8 mouse cellular contexts compared by ENCODE assay signal in the genomic region with DNA sequence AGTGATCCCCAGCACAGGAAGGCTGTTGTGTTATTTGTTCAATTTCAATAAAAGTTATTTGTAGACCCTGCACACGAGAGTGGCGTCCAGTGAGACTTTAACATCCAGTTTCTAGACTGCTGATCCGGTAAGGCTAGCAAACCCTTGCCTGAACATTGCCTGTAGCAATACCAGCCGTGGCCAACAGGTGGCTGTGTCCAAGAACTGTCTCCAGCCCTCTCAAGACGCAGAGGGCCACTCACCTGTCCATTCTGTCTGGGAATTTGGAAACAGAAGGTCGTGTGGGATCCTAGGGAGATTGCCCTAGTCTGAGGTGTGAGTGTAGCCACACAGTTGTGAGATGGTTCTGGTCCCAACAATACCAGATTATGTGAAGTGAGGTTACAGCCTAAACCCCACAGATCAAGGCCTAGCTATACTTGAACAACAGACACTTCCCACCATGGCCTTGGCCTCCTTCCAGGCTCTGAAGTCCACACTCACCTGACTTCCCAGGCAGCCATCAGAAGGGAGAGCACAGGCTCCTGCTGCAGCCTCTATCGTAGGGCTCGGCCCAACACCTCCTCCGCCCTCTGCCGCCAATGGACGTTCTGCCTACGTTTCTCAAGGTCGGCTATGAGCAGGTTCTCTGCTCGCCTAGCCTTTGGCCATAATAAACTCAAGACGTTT. TPM values are rescaled to one million over a fixed set of nuclear protein-coding genes. Genes with fewer than 3 reads are reported as not detected.
A peak's percentile ranks its signal among the peaks of the same experiment; 100 is the strongest.
DNase-seq lines count a peak whose midpoint lies in the region; ATAC-seq lines count a peak whose summit lies in the region.

No protein-coding gene starts in this region.

- peak; percentile 74 for DNase-seq in urinary bladder, adult 2 months (ENCODE audit: low spot score)
- DNase-seq in urinary bladder, postnatal 10 days (ENCODE audit: low spot score): no peak
- DNase-seq in cerebellum, postnatal 14 days: peak; percentile 89 to 93
- peak; percentile 86 to 93 for DNase-seq in heart, adult 18-20 months
- peak; percentile 90 for DNase-seq in urinary bladder, postnatal 14 days (ENCODE audit: low spot score)

- WGBS in kidney, embryonic 14.5 days: 57% methylated on average over 15 of the region's 15 CpGs
- WGBS in liver, embryonic 15.5 days (ENCODE audit: insufficient replicate concordance): 47% methylated on average over 15 of the region's 15 CpGs

- no peak overlapping the region for H3K9ac ChIP-seq in kidney, embryonic 14.5 days (ENCODE audit: low read depth, low read length)
- no peak overlapping the region for H3K9ac ChIP-seq in liver, embryonic 15.5 days

- H3K27me3 ChIP-seq in kidney, embryonic 14.5 days (ENCODE audit: control insufficient read depth, insufficient read depth, low read length): no peaks in the 10 kb centered on the region
- no peaks in the 10 kb centered on the region for H3K27me3 ChIP-seq in liver, embryonic 15.5 days

- peak overlapping the region; percentile 83; the same call in 1 of the 2 replicates for H3K4me2 ChIP-seq in kidney, embryonic 14.5 days (replicated peaks; ENCODE audit: low read depth, low read length)
- H3K4me2 ChIP-seq in liver, embryonic 15.5 days: peak overlapping the region; percentile 89

- peak overlapping the region; percentile 77; the same call in 1 of the 2 replicates for H3K27ac ChIP-seq in kidney, embryonic 14.5 days (ENCODE audit: low read depth, low read length)
- H3K27ac ChIP-seq in liver, embryonic 15.5 days (replicated peaks): peak overlapping the region; percentile 96

- H3K4me3 ChIP-seq in kidney, embryonic 14.5 days (ENCODE audit: low read length): no peak overlapping the region
- H3K4me3 ChIP-seq in liver, embryonic 15.5 days (replicated peaks): no peak overlapping the region

- ATAC-seq in kidney, embryonic 14.5 days (ENCODE audit: low FRiP score, low TSS enrichment): no peak
- ATAC-seq in liver, embryonic 15.5 days (ENCODE audit: insufficient read depth): no peak
- peak; percentile 38; the same call in 1 of the 2 replicates for ATAC-seq in neutrophil, adult 5-6 weeks (ENCODE audit: extremely low read depth, insufficient number of reproducible peaks, low FRiP score, poor library complexity, severe bottlenecking)

- H3K4me1 ChIP-seq in kidney, embryonic 14.5 days (ENCODE audit: control insufficient read depth, insufficient read depth, low read length): peaks cover 29% of the 10 kb centered on the region
- peaks cover 86% of the 10 kb centered on the region for H3K4me1 ChIP-seq in liver, embryonic 15.5 days (replicated peaks)

- peaks cover 34% of the 10 kb centered on the region for H3K36me3 ChIP-seq in kidney, embryonic 14.5 days (ENCODE audit: control insufficient read depth, insufficient read depth, low read length)
- peaks cover 32% of the 10 kb centered on the region for H3K36me3 ChIP-seq in liver, embryonic 15.5 days (replicated peaks)

- H3K9me3 ChIP-seq in kidney, embryonic 14.5 days (ENCODE audit: control insufficient read depth, low read length): no peaks in the 10 kb centered on the region
- H3K9me3 ChIP-seq in liver, embryonic 15.5 days (replicated peaks): no peaks in the 10 kb centered on the region

RNA-seq across cellular contexts. Expression of a gene that starts 1.6 kb away (rescaled TPM):
- 24.0 and 35.6 TPM in 2 replicates for polyA plus RNA-seq in urinary bladder, adult 2 months (2012; rRNA removed)
- 10 to 100 TPM; 31.4 to 40.0 TPM for total RNA-seq in heart, adult 18-20 months (2021)
- polyA plus RNA-seq in kidney, embryonic 14.5 days (2014; fragmentation: Nextera tagmentation; extraction: Ambion mirVana): 135 and 136 TPM in 2 replicates
- 48.8 and 56.3 TPM in 2 replicates for polyA plus RNA-seq in liver, embryonic 15.5 days (2015; fragmentation: Nextera tagmentation; extraction: Ambion mirVana)
- total RNA-seq in neutrophil, adult 5-6 weeks (2017): 0.93 and 1.1 TPM in 2 replicates

RNA-seq across cellular contexts. Expression of a gene that starts 3.1 kb away (rescaled TPM):
- 43.9 and 50.6 TPM in 2 replicates for polyA plus RNA-seq in urinary bladder, adult 2 months (2012; rRNA removed)
- total RNA-seq in heart, adult 18-20 months (2021): 10 to 100 TPM; 38.3 to 40.9 TPM
- polyA plus RNA-seq in kidney, embryonic 14.5 days (2014; fragmentation: Nextera tagmentation; extraction: Ambion mirVana): 39.0 and 45.9 TPM in 2 replicates
- 34.1 and 36.1 TPM in 2 replicates for polyA plus RNA-seq in liver, embryonic 15.5 days (2015; fragmentation: Nextera tagmentation; extraction: Ambion mirVana)
- 20.4 and 23.9 TPM in 2 replicates for total RNA-seq in neutrophil, adult 5-6 weeks (2017)

RNA-seq across cellular contexts. Expression of a gene that starts 10.6 kb away (rescaled TPM):
- 16.8 and 24.9 TPM in 2 replicates for polyA plus RNA-seq in urinary bladder, adult 2 months (2012; rRNA removed)
- total RNA-seq in heart, adult 18-20 months (2021): 1 to 10 TPM; 3.4 to 5.1 TPM
- 6.8 and 7.3 TPM in 2 replicates for polyA plus RNA-seq in kidney, embryonic 14.5 days (2014; fragmentation: Nextera tagmentation; extraction: Ambion mirVana)
- polyA plus RNA-seq in liver, embryonic 15.5 days (2015; fragmentation: Nextera tagmentation; extraction: Ambion mirVana): 3.2 and 4.2 TPM in 2 replicates
- 2.6 and 2.8 TPM in 2 replicates for total RNA-seq in neutrophil, adult 5-6 weeks (2017)

RNA-seq across cellular contexts. Expression of a gene that starts 12.5 kb away (rescaled TPM):
- 24.6 and 37.3 TPM in 2 replicates for polyA plus RNA-seq in urinary bladder, adult 2 months (2012; rRNA removed)
- 10 to 100 TPM; 16.1 to 20.1 TPM for total RNA-seq in heart, adult 18-20 months (2021)
- polyA plus RNA-seq in kidney, embryonic 14.5 days (2014; fragmentation: Nextera tagmentation; extraction: Ambion mirVana): 16.0 and 18.4 TPM in 2 replicates
- polyA plus RNA-seq in liver, embryonic 15.5 days (2015; fragmentation: Nextera tagmentation; extraction: Ambion mirVana): 12.3 and 12.8 TPM in 2 replicates
- 8.0 and 8.7 TPM in 2 replicates for total RNA-seq in neutrophil, adult 5-6 weeks (2017)

RNA-seq across cellular contexts. Expression of a gene that starts 14.4 kb away (rescaled TPM):
- 0.50 and 0.52 TPM in 2 replicates for polyA plus RNA-seq in urinary bladder, adult 2 months (2012; rRNA removed)
- total RNA-seq in heart, adult 18-20 months (2021): under 1 TPM; 0.28 to 0.37 TPM
- 0.84 and 1.5 TPM in 2 replicates for polyA plus RNA-seq in kidney, embryonic 14.5 days (2014; fragmentation: Nextera tagmentation; extraction: Ambion mirVana)
- polyA plus RNA-seq in liver, embryonic 15.5 days (2015; fragmentation: Nextera tagmentation; extraction: Ambion mirVana): 0.64 TPM in 2 replicates
- 2.2 TPM in 1 of 2 replicates, not detected in the other for total RNA-seq in neutrophil, adult 5-6 weeks (2017)
